Mouse (Mus musculus) adrenal gland, adult (tissue): ENCODE data around the gene Cmc1.

Experiments used
- DNase-seq, 2 experiments: peaks; one replicate each; pipeline ENCODE4 v3.0.0; 2022 to 2023; ENCODE audit warnings: low spot score in 1 of 2; ENCODE audit not compliant: inconsistent age in 2 of 2

Cmc1 gene

GRCm38 (mm10) chr9:118149407-118150402 lies at the start of gene Cmc1:
TSS of gene Cmc1 (minus strand) at chr9:118150177.
- DNase-seq, result peak; percentile 98 to 99

- DNase-seq, result no peak
Observed at GRCm38 (mm10) chr9:118198557-118198956, 48.6 kb upstream of the Cmc1 start.

GRCm38 (mm10) chr9:118196661-118197390 lies 46.8 kb upstream of the Cmc1 start:
- no peak for DNase-seq

GRCm38 (mm10) chr9:118193263-118193662 lies 43.3 kb upstream of the Cmc1 start:
- DNase-seq, result no peak

- DNase-seq, result no peak
Observed at GRCm38 (mm10) chr9:118191276-118191675, 41.3 kb upstream of the Cmc1 start.

- no peak for DNase-seq
Observed at GRCm38 (mm10) chr9:118188374-118188773, 38.4 kb upstream of the Cmc1 start.

- DNase-seq, result no peak
Observed at GRCm38 (mm10) chr9:118187420-118187819, 37.4 kb upstream of the Cmc1 start.

- DNase-seq, result no peak
Observed at GRCm38 (mm10) chr9:118186776-118187175, 36.8 kb upstream of the Cmc1 start.

GRCm38 (mm10) chr9:118179136-118180025 lies 29.4 kb upstream of the Cmc1 start:
- no peak for DNase-seq

GRCm38 (mm10) chr9:118176687-118177086 lies 26.7 kb upstream of the Cmc1 start:
- no peak for DNase-seq

GRCm38 (mm10) chr9:118175411-118175810 lies 25.4 kb upstream of the Cmc1 start:
- DNase-seq, result no peak

GRCm38 (mm10) chr9:118173086-118173485 lies 23.1 kb upstream of the Cmc1 start:
- DNase-seq, result no peak

- DNase-seq, result peak; percentile 14 to 70
Observed at GRCm38 (mm10) chr9:118168544-118168943, 18.6 kb upstream of the Cmc1 start.

GRCm38 (mm10) chr9:118167606-118168005 lies 17.6 kb upstream of the Cmc1 start:
- no peak for DNase-seq

- DNase-seq, result no peak
Observed at GRCm38 (mm10) chr9:118161536-118161935, 11.6 kb upstream of the Cmc1 start.

GRCm38 (mm10) chr9:118159936-118160335 lies 10.0 kb upstream of the Cmc1 start:
- DNase-seq, result peak; percentile 10 to 63

- no peak for DNase-seq
Observed at GRCm38 (mm10) chr9:118158201-118158600, 8.2 kb upstream of the Cmc1 start.

GRCm38 (mm10) chr9:118157234-118157633 lies 7.3 kb upstream of the Cmc1 start:
- no peak for DNase-seq

GRCm38 (mm10) chr9:118154666-118155065 lies 4.7 kb upstream of the Cmc1 start:
- DNase-seq, result no peak

GRCm38 (mm10) chr9:118151221-118151507 lies 1.2 kb upstream of the Cmc1 start:
- DNase-seq, result no peak
